Mouse (Mus musculus) ES-E14 (cell line): ENCODE data around the gene Krtap7-1.

ENCODE experiments used
- CHD2 ChIP-seq: IDR thresholded peaks from 2 replicates; pipeline ENCODE4 v1.6.1; 2014; ENCODE audit warnings: mild to moderate bottlenecking, low read depth, low read length, inconsistent platforms
- HCFC1 ChIP-seq: IDR thresholded peaks from 2 replicates; pipeline ENCODE4 v1.6.1; 2012; ENCODE audit warnings: low read length, inconsistent platforms, borderline replicate concordance; ENCODE audit not compliant: insufficient read depth
- MAFK ChIP-seq: IDR thresholded peaks from 2 replicates; pipeline ENCODE4 v1.6.1; 2014; ENCODE audit warnings: mild to moderate bottlenecking, low read depth, low read length, inconsistent platforms; ENCODE audit not compliant: insufficient read depth
- ZC3H11A ChIP-seq: IDR thresholded peaks from 2 replicates; pipeline ENCODE4 v1.6.1; 2012; ENCODE audit warnings: low read depth, mild to moderate bottlenecking, inconsistent platforms, low read length, borderline replicate concordance
- ZNF384 ChIP-seq: IDR thresholded peaks from 2 replicates; pipeline ENCODE4 v1.6.1; 2012; ENCODE audit warnings: low read depth, low read length, inconsistent platforms

- TF ChIP-seq CHD2: no peak
- TF ChIP-seq MAFK: no peak
- TF ChIP-seq ZC3H11A: no peak
- no peak for TF ChIP-seq ZNF384
- no peak for TF ChIP-seq HCFC1
Observed at GRCm38 (mm10) chr16:89477679-89478314, 30.3 kb downstream of the Krtap7-1 start.
